Mouse (Mus musculus): ENCODE measurements around the gene Gpr132.

- TF ChIP-seq CTCF (IDR thresholded peaks at IDR 0.05 in 2 of 3, conservative IDR thresholded peaks at IDR 0.05 in 1 of 3; ENCODE audit: control insufficient read depth in 1 of 3, insufficient read depth in 1 of 3, low read depth in 2 of 3, low read length in 3 of 3, poor library complexity in 1 of 3, severe bottlenecking in 1 of 3) (no peak), HCFC1 (IDR thresholded peaks at IDR 0.05; ENCODE audit: low read depth, low read length) (no peak), USF1 (IDR thresholded peaks at IDR 0.05; ENCODE audit: low read depth, low read length) (no peak), ZNF384 (IDR thresholded peaks at IDR 0.05; ENCODE audit: low read depth, low read length) (no peak)
Measured at GRCm38 (mm10) chr12:112822676-112823075, 45.4 kb downstream of the Gpr132 start.

Data from MEL (cell line).